Mouse (Mus musculus): ENCODE data around the gene Krt32. TPM values are rescaled to one million over a fixed set of nuclear protein-coding genes. Genes with fewer than 3 reads are reported as not detected.

The Krt32 gene
- polyA plus RNA-seq, 1 experiment: not detected

- no peak overlapping the region for H3K4me2 ChIP-seq (ENCODE audit: low read depth)
- H3K36me3 ChIP-seq (ENCODE audit: control insufficient read depth, insufficient read depth): no peaks in the 10 kb centered on the region
- no peak overlapping the region for H3K4me3 ChIP-seq
- TF ChIP-seq E2F4 (IDR thresholded peaks at IDR 0.05; ENCODE audit: insufficient read depth) (no peak), TCF3 (IDR thresholded peaks at IDR 0.05; ENCODE audit: insufficient read length, low read depth) (no peak), USF1 (IDR thresholded peaks at IDR 0.05; ENCODE audit: low read depth) (no peak), POLR2AphosphoS2 (IDR thresholded peaks at IDR 0.05; ENCODE audit: insufficient read length, low read depth) (no peak), MAX (IDR thresholded peaks at IDR 0.05; ENCODE audit: low read depth) (no peak)
- H3ac ChIP-seq (ENCODE audit: control insufficient read depth, insufficient read length): no peak overlapping the region
- peaks cover 9% of the 10 kb centered on the region for H3K27me3 ChIP-seq (ENCODE audit: control insufficient read depth, insufficient read depth, insufficient read length)
- no peaks in the 10 kb centered on the region for H3K79me2 ChIP-seq (ENCODE audit: control insufficient read depth, insufficient read depth)
These were observed 476 bp upstream of the Krt32 start for GRCm38 (mm10) chr11:100088378-100089025.

- no peaks in the 10 kb centered on the region for H3K79me2 ChIP-seq (ENCODE audit: control insufficient read depth, insufficient read depth)
- H3K4me3 ChIP-seq: no peak overlapping the region
- no peak overlapping the region for H3ac ChIP-seq (ENCODE audit: control insufficient read depth, insufficient read length)
- TF ChIP-seq CEBPB (IDR thresholded peaks at IDR 0.05; ENCODE audit: insufficient read depth, poor library complexity, severe bottlenecking) (no peak), USF1 (IDR thresholded peaks at IDR 0.05; ENCODE audit: low read depth) (no peak), E2F4 (IDR thresholded peaks at IDR 0.05; ENCODE audit: insufficient read depth) (no peak), TCF3 (IDR thresholded peaks at IDR 0.05; ENCODE audit: insufficient read length, low read depth) (no peak), POLR2A (IDR thresholded peaks at IDR 0.05; ENCODE audit: insufficient read length, low read depth) (no peak), MYOD1 (IDR thresholded peaks at IDR 0.05; ENCODE audit: control insufficient read depth in 1 of 3, insufficient read length in 2 of 3, low read depth in 2 of 3) (no peak), MAX (IDR thresholded peaks at IDR 0.05; ENCODE audit: low read depth) (no peak), TCF12 (IDR thresholded peaks at IDR 0.05; ENCODE audit: insufficient read depth, poor library complexity, severe bottlenecking) (no peak), REST (IDR thresholded peaks at IDR 0.05; ENCODE audit: insufficient read depth, insufficient read length) (no peak), MYOG (IDR thresholded peaks at IDR 0.05; ENCODE audit: control insufficient read depth in 1 of 3, insufficient read depth in 1 of 3, insufficient read length in 2 of 3, low read depth in 2 of 3) (no peak), SRF (IDR thresholded peaks at IDR 0.05; ENCODE audit: control insufficient read depth, insufficient read length, low read depth) (no peak), POLR2AphosphoS2 (IDR thresholded peaks at IDR 0.05; ENCODE audit: insufficient read length, low read depth) (no peak)
- no peak overlapping the region for H3K4me2 ChIP-seq (ENCODE audit: low read depth)
- no peaks in the 10 kb centered on the region for H3K36me3 ChIP-seq (ENCODE audit: control insufficient read depth, insufficient read depth)
- no peaks in the 10 kb centered on the region for H3K27me3 ChIP-seq (ENCODE audit: control insufficient read depth, insufficient read depth, insufficient read length)
These were observed 14.2 kb downstream of the Krt32 start for GRCm38 (mm10) chr11:100073873-100074272.

GRCm38 (mm10) chr11:100067293-100068036 is 20.6 kb downstream of the Krt32 start:
- Histone ChIP-seq H3K4me3 (no peak overlapping the region), H3K4me2 (ENCODE audit: low read depth) (no peak overlapping the region), H3ac (ENCODE audit: control insufficient read depth, insufficient read length) (no peak overlapping the region), H3K79me2 (ENCODE audit: control insufficient read depth, insufficient read depth) (no peaks in the 10 kb centered on the region), H3K27me3 (ENCODE audit: control insufficient read depth, insufficient read depth, insufficient read length) (no peaks in the 10 kb centered on the region), H3K36me3 (ENCODE audit: control insufficient read depth, insufficient read depth) (no peaks in the 10 kb centered on the region)
- no peak for TF ChIP-seq E2F4 (IDR thresholded peaks at IDR 0.05; ENCODE audit: insufficient read depth)
- TF ChIP-seq MYOD1 (IDR thresholded peaks at IDR 0.05; ENCODE audit: control insufficient read depth in 1 of 3, insufficient read length in 2 of 3, low read depth in 2 of 3): no peak
- TF ChIP-seq MAX (IDR thresholded peaks at IDR 0.05; ENCODE audit: low read depth): no peak
- TF ChIP-seq TCF12 (IDR thresholded peaks at IDR 0.05; ENCODE audit: insufficient read depth, poor library complexity, severe bottlenecking): no peak
- no peak for TF ChIP-seq SRF (IDR thresholded peaks at IDR 0.05; ENCODE audit: control insufficient read depth, insufficient read length, low read depth)
- no peak for TF ChIP-seq POLR2A (IDR thresholded peaks at IDR 0.05; ENCODE audit: insufficient read length, low read depth)
- no peak for TF ChIP-seq POLR2AphosphoS2 (IDR thresholded peaks at IDR 0.05; ENCODE audit: insufficient read length, low read depth)
- TF ChIP-seq MYOG (IDR thresholded peaks at IDR 0.05; ENCODE audit: control insufficient read depth in 1 of 3, insufficient read depth in 1 of 3, insufficient read length in 2 of 3, low read depth in 2 of 3): no peak
- no peak for TF ChIP-seq REST (IDR thresholded peaks at IDR 0.05; ENCODE audit: insufficient read depth, insufficient read length)
- no peak for TF ChIP-seq TCF3 (IDR thresholded peaks at IDR 0.05; ENCODE audit: insufficient read length, low read depth)
- TF ChIP-seq USF1 (IDR thresholded peaks at IDR 0.05; ENCODE audit: low read depth): no peak

GRCm38 (mm10) chr11:100066236-100067010 is 21.6 kb downstream of the Krt32 start:
- Histone ChIP-seq H3K4me3 (no peak overlapping the region), H3ac (ENCODE audit: control insufficient read depth, insufficient read length) (no peak overlapping the region), H3K4me2 (ENCODE audit: low read depth) (no peak overlapping the region), H3K79me2 (ENCODE audit: control insufficient read depth, insufficient read depth) (no peaks in the 10 kb centered on the region), H3K36me3 (ENCODE audit: control insufficient read depth, insufficient read depth) (no peaks in the 10 kb centered on the region), H3K27me3 (ENCODE audit: control insufficient read depth, insufficient read depth, insufficient read length) (no peaks in the 10 kb centered on the region)
- no peak for TF ChIP-seq TCF3 (IDR thresholded peaks at IDR 0.05; ENCODE audit: insufficient read length, low read depth)
- no peak for TF ChIP-seq POLR2A (IDR thresholded peaks at IDR 0.05; ENCODE audit: insufficient read length, low read depth)
- TF ChIP-seq MYOG (IDR thresholded peaks at IDR 0.05; ENCODE audit: control insufficient read depth in 1 of 3, insufficient read depth in 1 of 3, insufficient read length in 2 of 3, low read depth in 2 of 3): no peak
- no peak for TF ChIP-seq USF1 (IDR thresholded peaks at IDR 0.05; ENCODE audit: low read depth)
- no peak for TF ChIP-seq CEBPB (IDR thresholded peaks at IDR 0.05; ENCODE audit: insufficient read depth, poor library complexity, severe bottlenecking)
- TF ChIP-seq MAX (IDR thresholded peaks at IDR 0.05; ENCODE audit: low read depth): no peak
- TF ChIP-seq MYOD1 (IDR thresholded peaks at IDR 0.05; ENCODE audit: control insufficient read depth in 1 of 3, insufficient read length in 2 of 3, low read depth in 2 of 3): no peak
- TF ChIP-seq E2F4 (IDR thresholded peaks at IDR 0.05; ENCODE audit: insufficient read depth): no peak
- no peak for TF ChIP-seq POLR2AphosphoS2 (IDR thresholded peaks at IDR 0.05; ENCODE audit: insufficient read length, low read depth)
- no peak for TF ChIP-seq REST (IDR thresholded peaks at IDR 0.05; ENCODE audit: insufficient read depth, insufficient read length)

Data from myocyte (in vitro differentiated cells).